Mouse (Mus musculus) thymus, postnatal 25 days (tissue): ENCODE measurements around the gene 6430571L13Rik.

ENCODE experiments used
- DNase-seq: peaks from one replicate; pipeline ENCODE4 v3.0.0; 2022

Gene 6430571L13Rik

GRCm38 (mm10) chr9:107307099-107307872 lies 33.1 kb upstream of the 6430571L13Rik start:
- DNase-seq = no peak

- DNase-seq = no peak
These were observed 32.5 kb upstream of the 6430571L13Rik start for GRCm38 (mm10) chr9:107307886-107308285.

GRCm38 (mm10) chr9:107308346-107309000 lies 31.9 kb upstream of the 6430571L13Rik start:
- DNase-seq = no peak

- DNase-seq = no peak
These were observed 31.2 kb upstream of the 6430571L13Rik start for GRCm38 (mm10) chr9:107309171-107309570.

GRCm38 (mm10) chr9:107309600-107309999 lies 30.8 kb upstream of the 6430571L13Rik start:
- DNase-seq = no peak

- DNase-seq = peak; percentile 74
These were observed 27.4 kb upstream of the 6430571L13Rik start for GRCm38 (mm10) chr9:107312811-107313584.

GRCm38 (mm10) chr9:107313926-107314325 lies 26.5 kb upstream of the 6430571L13Rik start:
- no peak for DNase-seq

- no peak for DNase-seq
These were observed 24.6 kb upstream of the 6430571L13Rik start for GRCm38 (mm10) chr9:107315791-107316190.

- DNase-seq = no peak
These were observed 17.8 kb upstream of the 6430571L13Rik start for GRCm38 (mm10) chr9:107322461-107323050.

GRCm38 (mm10) chr9:107323558-107323957 lies 16.8 kb upstream of the 6430571L13Rik start:
- DNase-seq = peak; percentile 25

GRCm38 (mm10) chr9:107324799-107325561 lies 15.4 kb upstream of the 6430571L13Rik start:
- DNase-seq = no peak

- no peak for DNase-seq
These were observed 14.5 kb upstream of the 6430571L13Rik start for GRCm38 (mm10) chr9:107325904-107326303.

GRCm38 (mm10) chr9:107327879-107328620 lies 12.4 kb upstream of the 6430571L13Rik start:
- no peak for DNase-seq

- no peak for DNase-seq
These were observed 9.6 kb upstream of the 6430571L13Rik start for GRCm38 (mm10) chr9:107330791-107331190.

- peak; percentile 11 for DNase-seq
These were observed 6.7 kb upstream of the 6430571L13Rik start for GRCm38 (mm10) chr9:107333686-107334085.

- DNase-seq = peak; percentile 53
These were observed 6.0 kb upstream of the 6430571L13Rik start for GRCm38 (mm10) chr9:107334356-107334755.

GRCm38 (mm10) chr9:107335046-107335445 lies 5.4 kb upstream of the 6430571L13Rik start:
- no peak for DNase-seq

GRCm38 (mm10) chr9:107335909-107336308 lies 4.5 kb upstream of the 6430571L13Rik start:
- peak; percentile 80 for DNase-seq

- no peak for DNase-seq
These were observed 4.0 kb upstream of the 6430571L13Rik start for GRCm38 (mm10) chr9:107336386-107336785.

GRCm38 (mm10) chr9:107338172-107338883 lies 2.1 kb upstream of the 6430571L13Rik start, which contains the start of gene Hemk1:
Gene Hemk1 (minus strand): TSS chr9:107338350.
- DNase-seq = peak; percentile 79
